Mouse (Mus musculus) activated CD4-positive, CD25-positive, alpha-beta regulatory T cell, adult 4 months (primary cell): Measurements from ENCODE around the gene Ankdd1b. TPM values are rescaled to one million over a fixed set of nuclear protein-coding genes. Genes with fewer than 3 reads are reported as not detected.

Experiments
- ATAC-seq: one replicate; pipeline ENCODE4 v1.8.0; 2017
- polyA plus RNA-seq, 2 experiments: library from polyadenylated mRNA; unstranded; fragments of 100-300 nt; shearing (Covaris generic); gene quantifications; one replicate each; pipeline ENCODE4 v1.2.1; 2017

Gene Ankdd1b
- polyA plus RNA-seq, 2 experiments from 2014 or later = not detected

- ATAC-seq = no peak
Observed at GRCm38 (mm10) chr13:96401251-96401650, 69.7 kb downstream of the Ankdd1b start.

GRCm38 (mm10) chr13:96389301-96389700 is 81.7 kb downstream of the Ankdd1b start:
- ATAC-seq = no peak

DNA sequence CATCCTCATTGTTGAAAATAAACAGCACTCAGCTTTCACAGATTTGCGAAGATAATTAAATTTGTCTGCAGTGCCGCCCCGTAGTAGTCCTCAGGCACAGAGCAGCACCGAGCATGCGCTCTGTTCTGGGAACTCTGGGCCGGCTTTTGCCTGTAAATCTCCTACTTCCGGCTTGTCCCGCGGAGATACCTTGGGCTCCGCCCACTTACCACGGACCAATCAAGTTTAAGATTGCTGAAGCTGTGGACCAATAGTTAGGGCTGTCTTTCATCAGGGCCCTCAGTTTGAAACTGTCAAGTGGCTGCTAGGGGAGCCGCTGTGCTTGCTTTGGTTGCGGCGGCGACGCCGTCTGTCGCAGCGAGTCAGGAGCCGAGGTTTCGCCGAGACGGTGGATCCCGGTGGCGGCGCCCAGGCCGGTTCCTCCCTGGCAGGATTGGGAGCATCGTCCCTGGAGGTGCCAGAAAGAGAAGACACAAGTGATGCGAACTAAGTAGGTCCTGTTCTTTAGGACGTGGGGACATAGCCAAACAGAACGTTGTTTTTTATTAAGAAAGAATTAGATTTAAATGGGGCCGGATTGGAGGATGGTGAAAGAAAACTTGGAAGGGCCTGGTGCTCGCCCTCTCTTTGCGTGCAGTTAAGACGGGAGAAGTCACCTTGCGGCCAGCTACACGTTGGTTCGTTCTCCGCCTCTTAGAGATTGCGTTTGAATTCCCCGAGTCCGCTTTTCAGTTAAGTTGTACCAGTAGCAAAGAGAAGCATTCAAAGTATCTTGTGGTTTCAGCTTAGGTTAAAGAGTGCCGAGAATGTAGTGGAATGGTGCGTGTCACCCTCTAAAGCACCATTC is 82.7 kb downstream of the Ankdd1b start, which contains the start of gene Poc5:
Gene Poc5 (plus strand): TSS at position 253 of the 847 bp plus-strand sequence.
- ATAC-seq = peak; percentile 97

DNA sequence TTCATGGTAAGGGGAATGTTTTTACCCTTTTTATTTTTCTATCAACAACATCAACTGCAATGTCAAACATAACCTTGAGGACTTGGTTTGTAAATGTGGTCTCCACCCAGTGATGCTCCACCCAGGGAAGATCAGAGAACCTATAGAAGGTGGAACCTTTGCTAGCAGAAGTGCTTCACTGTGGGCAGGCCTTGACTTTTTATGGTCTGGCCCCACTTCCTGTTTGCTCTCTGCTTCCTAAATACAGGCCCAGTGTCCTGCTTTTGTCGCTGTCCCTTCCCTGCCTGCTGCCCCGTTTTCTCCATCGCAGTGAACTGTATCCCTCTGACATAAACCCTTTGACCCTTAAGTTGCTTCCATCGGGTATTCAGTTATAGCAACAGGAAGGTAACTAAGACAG is 93.1 kb downstream of the Ankdd1b start:
- ATAC-seq = no peak

- ATAC-seq = no peak
Observed at GRCm38 (mm10) chr13:96376871-96377270, 94.1 kb downstream of the Ankdd1b start.

GRCm38 (mm10) chr13:96375519-96375918 is 95.5 kb downstream of the Ankdd1b start:
- ATAC-seq = no peak

Other genes with a start within 250 kb of the Ankdd1b start
- gene Poc5, start 82.9 kb downstream of the Ankdd1b start, polyA plus RNA-seq = 10 to 100 TPM in 1 of 2 experiments, 1 to 10 TPM in 1; 9.6 to 12.0 TPM
- not detected for gene Gm17622, start 19.5 kb upstream of the Ankdd1b start, polyA plus RNA-seq
- gene Polk, start 71.4 kb upstream of the Ankdd1b start, polyA plus RNA-seq = 10 to 100 TPM; 23.3 to 28.0 TPM
- gene Col4a3bp, start 71.4 kb upstream of the Ankdd1b start, polyA plus RNA-seq = 1 to 10 TPM; 5.6 to 8.7 TPM
- 10 to 100 TPM; 64.0 to 68.0 TPM for gene Hmgcr, start 199.7 kb upstream of the Ankdd1b start, polyA plus RNA-seq